Mouse (Mus musculus) spleen, adult 2 months (tissue): ENCODE measurements around the gene Tchp. TPM values are rescaled to one million over a fixed set of nuclear protein-coding genes. Genes with fewer than 3 reads are reported as not detected.

Experiments
- DNase-seq, 2 experiments: peaks; one replicate each; pipeline versions ENCODE4 v3.0.0 to v3.0.0-alpha.2; 2012 to 2021; ENCODE audit warnings: low spot score in 2 of 2, low read depth in 1 of 2
- H3K27ac ChIP-seq: fragments of 200-500 bp; 2 replicates; pipeline ENCODE4 v1.5.1; 2012; ENCODE audit warnings: low read length, inconsistent platforms; ENCODE audit not compliant: insufficient read depth
- H3K27me3 ChIP-seq: fragments of 200-500 bp; 2 replicates; pipeline ENCODE4 v1.6.1; 2012; ENCODE audit warnings: mild to moderate bottlenecking, moderate library complexity, low read length, inconsistent platforms; ENCODE audit not compliant: control insufficient read depth, insufficient read depth
- H3K36me3 ChIP-seq: fragments of 200-500 bp; 2 replicates; pipeline ENCODE4 v1.6.1; 2012; ENCODE audit warnings: mild to moderate bottlenecking, low read length, inconsistent platforms; ENCODE audit not compliant: control insufficient read depth, insufficient read depth
- H3K4me1 ChIP-seq: fragments of 200-500 bp; 2 replicates; pipeline ENCODE4 v1.6.1; 2011; ENCODE audit warnings: inconsistent platforms; ENCODE audit not compliant: control insufficient read depth, insufficient read depth, insufficient read length
- H3K4me3 ChIP-seq: fragments of 200-500 bp; 2 replicates; pipeline ENCODE4 v1.5.1; 2011; ENCODE audit warnings: mild to moderate bottlenecking, inconsistent platforms; ENCODE audit not compliant: insufficient read depth, insufficient read length; ENCODE audit errors: extremely low read depth
- CTCF ChIP-seq: fragments of 200-500 bp; IDR thresholded peaks from 2 replicates; pipeline ENCODE4 v1.5.1; 2011; ENCODE audit warnings: mild to moderate bottlenecking, inconsistent platforms; ENCODE audit not compliant: insufficient read depth, insufficient read length, insufficient replicate concordance; ENCODE audit errors: extremely low read depth
- POLR2A ChIP-seq: fragments of 200-500 bp; IDR thresholded peaks from 2 replicates; pipeline ENCODE4 v1.6.1; 2011; ENCODE audit warnings: low read depth, low read length, inconsistent platforms
- WGBS: fragments of 180-500 bp; shearing (Covaris S2); methylation state at CpG from one replicate; pipeline ENCODE4 v1.1.7; 2018; 5-methylcytosine and 5-hydroxymethylcytosine counted together
- polyA plus RNA-seq: library from polyadenylated mRNA; depleted of rRNA; stranded (reverse); fragments of >200 nt; gene quantifications from 2 replicates; pipeline ENCODE4 v1.2.3, GENCODE M21; 2012

Gene Tchp
- polyA plus RNA-seq, 1 experiment, result 14.1 TPM

DNA sequence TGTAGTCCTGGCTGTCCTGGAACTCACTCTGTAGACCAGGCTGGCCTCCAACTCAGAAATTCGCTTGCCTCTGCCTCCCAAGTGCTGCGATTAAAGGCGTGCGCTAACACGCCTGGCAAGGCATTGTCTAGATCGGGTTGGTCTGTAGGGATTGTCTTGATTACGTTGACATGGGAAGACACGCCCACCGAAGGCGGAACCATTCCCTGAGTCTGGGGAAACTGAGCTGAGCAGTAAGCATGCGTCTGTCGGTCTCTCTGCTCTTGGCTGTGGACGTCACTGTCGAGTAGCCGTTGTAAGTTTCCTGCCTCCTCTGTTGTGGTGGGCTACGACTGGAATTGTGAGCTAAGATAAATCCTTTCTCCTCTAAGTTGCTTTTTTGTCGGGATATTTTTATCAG is 10.6 kb upstream of the Tchp start:
- no peak for DNase-seq
- no peak for TF ChIP-seq POLR2A

DNA sequence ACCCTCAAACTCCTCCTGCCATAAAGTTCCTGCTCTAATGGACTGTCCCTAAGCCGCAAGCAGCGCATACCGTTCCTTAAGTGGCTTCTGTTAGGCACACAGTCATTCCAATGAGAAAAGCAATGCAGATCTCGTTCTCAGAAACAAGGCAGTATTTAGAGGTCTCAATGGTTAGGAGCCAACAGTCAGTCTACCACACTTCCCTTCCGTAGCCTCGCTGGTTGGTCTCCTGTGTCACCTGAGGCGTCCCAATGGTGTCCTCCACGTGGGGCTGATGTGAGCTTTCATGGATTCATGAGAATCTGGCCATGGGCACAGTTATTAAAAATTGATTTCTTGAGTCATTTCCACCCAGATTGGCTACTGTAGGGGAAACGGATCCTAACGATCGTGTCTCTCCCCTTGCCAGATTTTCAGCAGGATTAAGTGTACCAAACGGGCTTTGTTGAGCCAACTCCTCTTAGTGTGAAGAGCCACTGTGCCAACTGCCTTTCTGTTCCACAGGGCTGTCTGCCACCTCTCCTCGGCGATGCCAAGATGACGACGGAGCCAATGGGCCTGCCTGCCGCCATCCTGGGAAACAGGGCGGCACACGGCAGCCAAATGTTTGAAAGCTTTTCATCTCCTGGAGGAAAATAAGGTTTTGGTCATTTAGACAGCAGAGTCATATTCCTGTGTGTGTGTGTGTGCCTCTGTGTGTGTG is 9.4 kb upstream of the Tchp start:
- Histone ChIP-seq H3K4me1 (no peaks in the 10 kb centered on the region), H3K27me3 (no peaks in the 10 kb centered on the region), H3K4me3 (no peak overlapping the region), H3K27ac (no peak overlapping the region), H3K36me3 (no peaks in the 10 kb centered on the region)
- 91% methylated on average over 19 of the region's 19 CpGs for WGBS
- no peak for TF ChIP-seq CTCF
- no peak for TF ChIP-seq POLR2A
- no peak for DNase-seq

More for the DNA sequence above, 10.6 kb upstream of the Tchp start:
- WGBS, result 90% methylated on average over 17 of the region's 17 CpGs
- Histone ChIP-seq H3K36me3 (no peaks in the 10 kb centered on the region), H3K4me3 (no peak overlapping the region), H3K27me3 (no peaks in the 10 kb centered on the region), H3K27ac (no peak overlapping the region), H3K4me1 (no peaks in the 10 kb centered on the region)

DNA sequence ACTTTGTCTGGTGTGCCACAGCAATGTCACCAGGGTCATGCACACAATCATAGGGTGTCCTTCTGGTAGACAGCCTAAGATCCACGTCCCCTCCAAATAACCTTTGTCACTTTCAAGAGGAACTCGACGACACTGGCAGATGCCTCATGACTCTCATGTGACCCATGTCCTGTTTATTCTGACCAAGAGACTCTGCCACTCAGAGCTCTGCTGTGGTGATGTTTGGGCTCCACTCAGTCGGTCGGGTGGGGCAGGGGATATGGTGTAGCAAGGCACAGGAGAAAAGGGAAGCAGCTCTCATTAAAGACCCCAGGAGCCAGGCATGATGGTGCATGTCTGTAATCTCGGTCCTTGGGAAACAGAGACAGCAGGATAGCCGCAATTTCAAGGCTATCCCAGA is 8.5 kb upstream of the Tchp start:
- Histone ChIP-seq H3K27ac (peak overlapping the region; percentile 45; the same call in 1 of the 2 replicates), H3K27me3 (no peaks in the 10 kb centered on the region), H3K36me3 (no peaks in the 10 kb centered on the region), H3K4me1 (no peaks in the 10 kb centered on the region), H3K4me3 (no peak overlapping the region)
- TF ChIP-seq POLR2A, result no peak
- TF ChIP-seq CTCF, result no peak
- 30% methylated on average over 7 of the region's 7 CpGs for WGBS
- no peak for DNase-seq

DNA sequence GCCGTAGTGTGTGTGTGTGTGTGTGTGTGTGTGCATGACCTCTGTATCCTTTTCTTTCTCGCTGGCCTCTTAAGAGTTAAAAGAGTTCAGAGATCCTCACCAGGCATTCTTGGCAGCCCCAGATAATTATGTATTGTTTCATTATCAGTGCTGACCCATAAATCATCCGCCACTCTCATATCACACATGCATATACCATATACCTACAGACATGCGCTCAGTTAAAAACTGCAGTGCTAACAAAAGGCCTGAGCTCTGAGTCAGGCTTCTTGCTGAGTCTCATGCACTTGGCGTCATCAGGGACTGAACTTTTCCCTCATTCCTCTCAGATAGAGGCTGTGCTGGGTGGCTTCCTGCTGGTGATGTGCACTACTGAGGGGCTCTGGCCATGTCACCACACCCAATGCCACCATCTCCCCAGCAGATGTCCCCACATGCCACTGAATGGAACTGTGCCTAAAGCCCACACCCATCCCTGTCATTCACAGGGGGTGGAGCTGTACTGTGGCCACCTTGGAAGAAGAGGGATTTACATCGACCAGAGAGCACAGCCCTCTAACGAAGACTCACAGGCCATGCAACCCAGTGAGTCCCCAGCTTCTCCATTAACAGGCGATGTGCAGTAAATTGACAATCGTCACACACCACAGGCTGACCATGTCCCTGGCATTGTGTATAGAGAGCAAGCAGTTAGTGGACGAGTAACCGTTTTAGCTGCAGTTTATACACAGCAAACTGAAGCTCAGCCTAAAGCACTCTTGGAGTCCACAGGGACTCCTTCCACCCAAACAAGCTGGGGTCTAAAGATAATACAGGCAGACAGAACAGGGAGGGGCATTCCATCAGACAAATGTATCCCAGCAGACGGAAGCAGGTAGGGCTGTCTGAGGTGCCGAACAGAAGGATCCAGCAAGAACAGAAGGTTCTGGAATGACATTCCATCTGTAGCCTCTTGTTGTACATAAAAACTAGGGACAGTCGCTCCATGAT is 4.9 kb upstream of the Tchp start:
- WGBS, result 71% methylated on average over 14 of the region's 14 CpGs
- no peak overlapping the region for H3K27ac ChIP-seq
- no peaks in the 10 kb centered on the region for H3K4me1 ChIP-seq
- no peaks in the 10 kb centered on the region for H3K27me3 ChIP-seq
- TF ChIP-seq POLR2A, result no peak
- peak; percentile 28; the same call in 1 of the 2 replicates for TF ChIP-seq CTCF
- H3K36me3 ChIP-seq, result no peaks in the 10 kb centered on the region
- no peak overlapping the region for H3K4me3 ChIP-seq
- DNase-seq, result no peak

DNA sequence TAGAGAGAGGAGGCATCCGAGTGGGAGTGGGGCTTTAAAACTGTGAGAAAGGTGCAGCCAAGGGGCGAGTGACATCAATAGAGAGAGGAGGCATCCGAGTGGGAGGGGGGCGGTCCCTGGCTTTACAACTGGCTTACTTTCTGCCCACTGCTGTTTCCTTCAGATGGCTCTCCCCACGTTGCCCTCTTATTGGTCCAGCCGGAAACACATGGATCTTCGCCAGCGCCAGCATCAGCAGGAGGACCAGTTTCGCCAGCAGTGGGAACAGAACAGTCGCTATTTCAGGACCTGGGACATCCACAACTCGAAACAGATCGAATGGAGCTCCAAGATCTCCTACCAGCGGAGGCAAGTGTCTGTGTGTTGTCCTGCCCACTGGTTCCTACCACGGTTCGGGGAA is 931 bp downstream of the Tchp start:
- WGBS, result 60% methylated on average over 15 of the region's 15 CpGs
- Histone ChIP-seq H3K4me3 (0 out of 2 replicates have a peak overlapping the region, but pooled peaks have one; percentile 95), H3K27me3 (no peaks in the 10 kb centered on the region), H3K27ac (no peak overlapping the region), H3K36me3 (peaks cover 2% of the 10 kb centered on the region; the same call in 1 of the 2 replicates), H3K4me1 (0 out of 2 replicates have a peak, but pooled peaks cover 3% of the 10 kb centered on the region)
- TF ChIP-seq CTCF (no peak), POLR2A (no peak)
- DNase-seq, result no peak

DNA sequence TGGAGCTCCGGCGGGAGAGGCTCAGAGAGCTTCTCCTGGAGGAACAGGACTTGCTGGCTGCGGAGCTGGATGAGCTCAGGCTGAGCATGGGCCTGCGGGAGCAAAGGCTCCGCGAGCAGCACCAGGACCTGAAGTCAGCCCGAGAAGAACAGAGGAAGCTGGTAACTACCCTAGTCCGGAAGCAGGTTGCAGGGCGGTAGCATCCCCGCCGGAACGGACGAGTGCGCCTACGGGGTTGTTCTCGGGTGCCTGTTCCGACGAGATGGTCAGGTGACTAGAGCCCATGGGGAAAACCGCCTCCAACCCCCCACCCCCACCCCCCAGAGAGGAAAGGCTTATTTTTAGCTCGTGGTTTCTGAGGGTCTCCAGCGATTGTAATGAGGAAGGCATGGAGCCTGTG is 1.8 kb downstream of the Tchp start:
- H3K4me3 ChIP-seq, result peak overlapping the region; percentile 40; the same call in 1 of the 2 replicates
- WGBS, result 51% methylated on average over 21 of the region's 21 CpGs
- H3K4me1 ChIP-seq, result 0 out of 2 replicates have a peak, but pooled peaks cover 3% of the 10 kb centered on the region
- TF ChIP-seq CTCF, result no peak
- TF ChIP-seq POLR2A, result no peak
- DNase-seq, result no peak
- no peaks in the 10 kb centered on the region for H3K27me3 ChIP-seq
- peaks cover 3% of the 10 kb centered on the region for H3K36me3 ChIP-seq
- H3K27ac ChIP-seq, result peak overlapping the region; percentile 39; the same call in 1 of the 2 replicates
